Mouse (Mus musculus): Measurements from ENCODE around the gene P3h1. TPM values are rescaled to one million over a fixed set of nuclear protein-coding genes. Genes with fewer than 3 reads are reported as not detected.
A peak's percentile ranks its signal among the peaks of the same experiment; 100 is the strongest.

P3h1 gene
- polyA plus RNA-seq, 1 experiment from 2014 or later: 10.1 TPM

- no peak overlapping the region for H3K4me2 ChIP-seq (ENCODE audit: low read length)
- H3K9ac ChIP-seq (replicated peaks; ENCODE audit: low read length): no peak overlapping the region
- H3K27ac ChIP-seq (replicated peaks; ENCODE audit: low read depth, low read length): no peak overlapping the region
- H3K9me3 ChIP-seq (ENCODE audit: control insufficient read depth, low read length): no peaks in the 10 kb centered on the region
- no peak for DNase-seq
- no peak for ATAC-seq (ENCODE audit: low FRiP score, low TSS enrichment)
- peaks cover 46% of the 10 kb centered on the region for H3K36me3 ChIP-seq (ENCODE audit: control insufficient read depth, insufficient read depth, low read length)
- 93% methylated on average over 12 of the region's 12 CpGs for WGBS
- no peak overlapping the region for H3K4me3 ChIP-seq (replicated peaks; ENCODE audit: low read depth, low read length)
- H3K4me1 ChIP-seq (ENCODE audit: control insufficient read depth, insufficient read depth, low read length): 0 out of 2 replicates have a peak, but pooled peaks cover 5% of the 10 kb centered on the region
- H3K27me3 ChIP-seq (ENCODE audit: control insufficient read depth, insufficient read depth, low read length): no peaks in the 10 kb centered on the region
Measured at GRCm38 (mm10) chr4:119242571-119242970, 9.9 kb downstream of the P3h1 start.

- Histone ChIP-seq H3K27ac (replicated peaks; ENCODE audit: low read depth, low read length) (no peak overlapping the region), H3K9ac (replicated peaks; ENCODE audit: low read length) (no peak overlapping the region), H3K36me3 (ENCODE audit: control insufficient read depth, insufficient read depth, low read length) (peaks cover 46% of the 10 kb centered on the region), H3K4me3 (replicated peaks; ENCODE audit: low read depth, low read length) (no peak overlapping the region), H3K9me3 (ENCODE audit: control insufficient read depth, low read length) (no peaks in the 10 kb centered on the region), H3K4me1 (ENCODE audit: control insufficient read depth, insufficient read depth, low read length) (0 out of 2 replicates have a peak, but pooled peaks cover 3% of the 10 kb centered on the region), H3K27me3 (ENCODE audit: control insufficient read depth, insufficient read depth, low read length) (no peaks in the 10 kb centered on the region), H3K4me2 (ENCODE audit: low read length) (no peak overlapping the region)
- WGBS: 84% methylated on average over 22 of the region's 22 CpGs
- no peak for ATAC-seq (ENCODE audit: low FRiP score, low TSS enrichment)
- no peak for DNase-seq
Measured at GRCm38 (mm10) chr4:119244468-119245240, 11.9 kb downstream of the P3h1 start.

GRCm38 (mm10) chr4:119245556-119245955 is 12.8 kb downstream of the P3h1 start:
- no peak for DNase-seq
- Histone ChIP-seq H3K27me3 (ENCODE audit: control insufficient read depth, insufficient read depth, low read length) (no peaks in the 10 kb centered on the region), H3K9ac (replicated peaks; ENCODE audit: low read length) (no peak overlapping the region), H3K9me3 (ENCODE audit: control insufficient read depth, low read length) (no peaks in the 10 kb centered on the region), H3K4me1 (ENCODE audit: control insufficient read depth, insufficient read depth, low read length) (0 out of 2 replicates have a peak, but pooled peaks cover 3% of the 10 kb centered on the region), H3K36me3 (ENCODE audit: control insufficient read depth, insufficient read depth, low read length) (peaks cover 46% of the 10 kb centered on the region), H3K4me2 (ENCODE audit: low read length) (no peak overlapping the region), H3K27ac (replicated peaks; ENCODE audit: low read depth, low read length) (no peak overlapping the region), H3K4me3 (replicated peaks; ENCODE audit: low read depth, low read length) (no peak overlapping the region)
- no peak for ATAC-seq (ENCODE audit: low FRiP score, low TSS enrichment)
- 72% methylated on average over 7 of the region's 7 CpGs for WGBS

- ATAC-seq (ENCODE audit: low FRiP score, low TSS enrichment) (no peak), DNase-seq (no peak)
- Histone ChIP-seq H3K27me3 (ENCODE audit: control insufficient read depth, insufficient read depth, low read length) (no peaks in the 10 kb centered on the region), H3K4me2 (ENCODE audit: low read length) (no peak overlapping the region), H3K4me3 (replicated peaks; ENCODE audit: low read depth, low read length) (no peak overlapping the region), H3K4me1 (ENCODE audit: control insufficient read depth, insufficient read depth, low read length) (0 out of 2 replicates have a peak, but pooled peaks cover 3% of the 10 kb centered on the region), H3K9me3 (ENCODE audit: control insufficient read depth, low read length) (no peaks in the 10 kb centered on the region), H3K27ac (replicated peaks; ENCODE audit: low read depth, low read length) (no peak overlapping the region), H3K36me3 (ENCODE audit: control insufficient read depth, insufficient read depth, low read length) (peaks cover 45% of the 10 kb centered on the region), H3K9ac (replicated peaks; ENCODE audit: low read length) (no peak overlapping the region)
- 68% methylated on average over 9 of the region's 9 CpGs for WGBS
Measured at GRCm38 (mm10) chr4:119245961-119246360, 13.2 kb downstream of the P3h1 start.

DNA sequence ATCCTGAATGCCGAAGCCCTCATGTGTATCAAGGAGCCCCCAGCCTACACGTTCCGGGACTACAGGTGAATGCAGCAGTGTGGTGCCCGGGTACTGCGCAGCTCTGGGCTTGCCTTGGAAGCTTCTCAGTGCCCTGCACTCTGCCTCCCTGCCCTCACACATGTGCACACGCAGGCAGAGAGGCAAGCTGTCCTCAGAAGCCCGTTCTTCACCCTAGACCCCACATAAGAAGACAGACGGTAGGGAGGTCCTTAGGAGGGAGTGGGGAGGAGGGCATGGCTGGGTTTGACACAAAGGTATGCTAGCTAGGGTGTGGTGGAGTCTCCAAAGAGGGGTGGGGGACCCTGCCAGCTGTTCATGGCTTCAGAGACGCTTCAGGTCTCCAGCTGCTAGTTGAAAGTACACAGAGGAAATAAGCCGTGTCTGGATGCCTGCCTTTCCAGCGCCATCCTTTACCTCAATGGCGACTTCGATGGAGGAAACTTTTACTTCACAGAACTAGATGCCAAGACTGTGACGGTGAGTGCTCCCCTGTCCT is 14.0 kb downstream of the P3h1 start:
- DNase-seq (no peak), ATAC-seq (ENCODE audit: low FRiP score, low TSS enrichment) (no peak)
- no peaks in the 10 kb centered on the region for H3K9me3 ChIP-seq (ENCODE audit: control insufficient read depth, low read length)
- H3K4me3 ChIP-seq (replicated peaks; ENCODE audit: low read depth, low read length): no peak overlapping the region
- H3K4me1 ChIP-seq (ENCODE audit: control insufficient read depth, insufficient read depth, low read length): 0 out of 2 replicates have a peak, but pooled peaks cover 3% of the 10 kb centered on the region
- H3K27ac ChIP-seq (replicated peaks; ENCODE audit: low read depth, low read length): no peak overlapping the region
- H3K27me3 ChIP-seq (ENCODE audit: control insufficient read depth, insufficient read depth, low read length): no peaks in the 10 kb centered on the region
- no peak overlapping the region for H3K9ac ChIP-seq (replicated peaks; ENCODE audit: low read length)
- 74% methylated on average over 14 of the region's 14 CpGs for WGBS
- peaks cover 38% of the 10 kb centered on the region for H3K36me3 ChIP-seq (ENCODE audit: control insufficient read depth, insufficient read depth, low read length)
- no peak overlapping the region for H3K4me2 ChIP-seq (ENCODE audit: low read length)

DNA sequence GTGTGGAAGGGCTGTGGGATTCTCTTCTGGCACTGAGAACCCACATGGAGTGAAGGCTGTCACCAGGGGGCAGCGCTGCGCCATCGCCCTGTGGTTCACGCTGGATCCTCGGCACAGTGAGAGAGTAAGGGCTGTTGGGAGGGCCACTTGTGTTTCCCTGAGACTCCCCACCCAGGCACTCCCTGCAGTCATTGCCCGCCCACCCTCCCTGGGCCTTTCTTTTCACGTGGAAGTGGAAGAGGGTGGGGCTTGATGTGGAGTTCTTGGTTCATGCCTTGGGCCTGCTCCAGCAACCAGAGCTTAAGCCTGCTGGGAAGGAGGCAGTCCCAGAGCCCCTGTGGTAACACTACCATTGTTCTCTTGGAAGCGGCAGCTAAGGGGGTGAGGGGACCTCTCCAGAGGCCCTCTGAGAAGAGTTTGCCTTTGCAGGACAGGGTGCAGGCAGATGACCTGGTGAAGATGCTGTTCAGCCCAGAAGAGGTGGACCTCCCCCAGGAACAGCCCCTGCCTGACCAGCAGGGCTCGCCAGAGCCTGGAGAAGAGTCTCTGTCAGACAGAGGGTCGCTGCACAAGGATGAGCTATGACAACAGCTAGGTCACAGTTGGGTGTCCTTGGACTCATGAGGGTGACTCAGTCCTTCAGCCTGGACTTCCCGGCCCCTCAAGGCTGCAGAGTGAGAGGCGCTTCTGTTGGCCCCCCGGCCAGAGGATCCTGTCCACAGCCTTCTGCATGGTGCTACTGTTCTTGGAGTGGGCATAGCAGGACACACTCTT is 14.9 kb downstream of the P3h1 start:
- no peak overlapping the region for H3K9ac ChIP-seq (replicated peaks; ENCODE audit: low read length)

GRCm38 (mm10) chr4:119248407-119248965 is 15.8 kb downstream of the P3h1 start:
- H3K4me2 ChIP-seq (ENCODE audit: low read length): no peak overlapping the region
- ATAC-seq (ENCODE audit: low FRiP score, low TSS enrichment): no peak
- WGBS: 72% methylated on average over 11 of the region's 11 CpGs
- H3K27me3 ChIP-seq (ENCODE audit: control insufficient read depth, insufficient read depth, low read length): no peaks in the 10 kb centered on the region
- no peaks in the 10 kb centered on the region for H3K9me3 ChIP-seq (ENCODE audit: control insufficient read depth, low read length)
- H3K4me1 ChIP-seq (ENCODE audit: control insufficient read depth, insufficient read depth, low read length): 0 out of 2 replicates have a peak, but pooled peaks cover 3% of the 10 kb centered on the region
- no peak overlapping the region for H3K4me3 ChIP-seq (replicated peaks; ENCODE audit: low read depth, low read length)
- no peak overlapping the region for H3K9ac ChIP-seq (replicated peaks; ENCODE audit: low read length)
- peaks cover 21% of the 10 kb centered on the region for H3K36me3 ChIP-seq (ENCODE audit: control insufficient read depth, insufficient read depth, low read length)
- no peak overlapping the region for H3K27ac ChIP-seq (replicated peaks; ENCODE audit: low read depth, low read length)
- no peak for DNase-seq

More for the DNA sequence above, 14.9 kb downstream of the P3h1 start:
- H3K4me2 ChIP-seq (ENCODE audit: low read length): no peak overlapping the region
- peak; percentile 64; the same call in 1 of the 2 replicates for ATAC-seq (ENCODE audit: low FRiP score, low TSS enrichment)
- H3K4me1 ChIP-seq (ENCODE audit: control insufficient read depth, insufficient read depth, low read length): 0 out of 2 replicates have a peak, but pooled peaks cover 3% of the 10 kb centered on the region
- H3K9me3 ChIP-seq (ENCODE audit: control insufficient read depth, low read length): no peaks in the 10 kb centered on the region
- no peak overlapping the region for H3K4me3 ChIP-seq (replicated peaks; ENCODE audit: low read depth, low read length)
- DNase-seq: peak; percentile 81
- WGBS: 22% methylated on average over 13 of the region's 13 CpGs
- peaks cover 29% of the 10 kb centered on the region for H3K36me3 ChIP-seq (ENCODE audit: control insufficient read depth, insufficient read depth, low read length)
- H3K27ac ChIP-seq (replicated peaks; ENCODE audit: low read depth, low read length): peak overlapping the region; percentile 27; the same call in 1 of the 2 replicates
- no peaks in the 10 kb centered on the region for H3K27me3 ChIP-seq (ENCODE audit: control insufficient read depth, insufficient read depth, low read length)

- no peak for ATAC-seq (ENCODE audit: low FRiP score, low TSS enrichment)
- no peak for DNase-seq
- no peak overlapping the region for H3K4me2 ChIP-seq (ENCODE audit: low read length)
- H3K4me1 ChIP-seq (ENCODE audit: control insufficient read depth, insufficient read depth, low read length): peaks cover 14% of the 10 kb centered on the region
- H3K9ac ChIP-seq (replicated peaks; ENCODE audit: low read length): no peak overlapping the region
- no peak overlapping the region for H3K27ac ChIP-seq (replicated peaks; ENCODE audit: low read depth, low read length)
- no peaks in the 10 kb centered on the region for H3K9me3 ChIP-seq (ENCODE audit: control insufficient read depth, low read length)
- 78% methylated on average over 7 of the region's 7 CpGs for WGBS
- H3K36me3 ChIP-seq (ENCODE audit: control insufficient read depth, insufficient read depth, low read length): no peaks in the 10 kb centered on the region
- H3K4me3 ChIP-seq (replicated peaks; ENCODE audit: low read depth, low read length): no peak overlapping the region
- no peaks in the 10 kb centered on the region for H3K27me3 ChIP-seq (ENCODE audit: control insufficient read depth, insufficient read depth, low read length)
Measured at GRCm38 (mm10) chr4:119252025-119252808, 19.5 kb downstream of the P3h1 start.

Data from midbrain, embryonic 14.5 days (tissue).